35 mouse cellular contexts compared by ENCODE assay signal in the genomic region with DNA sequence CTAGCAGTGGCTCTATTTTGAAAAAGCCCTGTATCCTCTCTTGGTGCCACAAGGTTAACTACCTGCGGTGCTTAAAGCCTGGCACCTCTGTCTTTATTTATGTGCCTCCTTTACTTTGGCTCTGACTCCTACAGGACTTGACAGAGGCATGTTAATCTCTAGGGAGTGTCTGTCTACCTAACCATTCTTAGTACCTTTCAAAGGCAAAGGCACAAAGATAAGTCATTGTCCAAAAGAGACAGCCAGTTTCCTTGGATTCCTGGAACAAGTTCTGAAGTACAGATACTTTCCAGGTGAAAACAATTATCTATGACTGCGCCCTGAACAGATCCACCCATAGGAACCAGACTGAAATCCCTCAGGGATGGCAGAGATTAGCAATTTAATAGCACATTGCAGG.
"Had no signal": no experiment of that assay in that cellular context is flagged by ENCODE, and none has a peak within 500 bp of the region (broad histone marks: within the 10 kb centered on the region; RNA-seq: fewer than 3 reads in every experiment).

No protein-coding gene starts in this region.

- H3K27ac ChIP-seq: heart, embryonic 13.5 days; heart, embryonic 15.5 days; hindbrain, embryonic 10.5 days; hindbrain, embryonic 12.5 days; hindbrain, embryonic 13.5 days; hindbrain, embryonic 14.5 days; hindbrain, embryonic 15.5 days; hindbrain, postnatal 0 days; intestine, embryonic 15.5 days; kidney, embryonic 15.5 days; kidney, postnatal 0 days; layer of hippocampus, adult 2 months; left cerebral cortex, adult 2 months had no signal

- H3K4me2 ChIP-seq: heart, embryonic 11.5 days; heart, embryonic 12.5 days; heart, embryonic 13.5 days; heart, embryonic 15.5 days; hindbrain, embryonic 12.5 days; hindbrain, embryonic 13.5 days; hindbrain, embryonic 14.5 days; hindbrain, embryonic 15.5 days; intestine, embryonic 15.5 days; kidney, embryonic 15.5 days had no signal

- ATAC-seq: hindbrain, embryonic 16.5 days; hindbrain, postnatal 0 days; inflammation-experienced regulatory T-cells, adult 6 months; intestine, embryonic 15.5 days; intestine, embryonic 16.5 days; intestine, postnatal 0 days had no signal

- DNase-seq: heart, postnatal 10 days; heart, postnatal 14 days; heart, postnatal 36 days; heart, postnatal 4 days; kidney, adult 11 months; kidney, adult 18-20 months; kidney, adult 2 months; kidney, adult 8-10 months; kidney, adult 9 months; kidney, postnatal 10 days; kidney, postnatal 14 days; kidney, postnatal 25 days; kidney, postnatal 36 days; kidney, postnatal 4 days; layer of hippocampus, adult 9-11 months; layer of hippocampus, postnatal 36 days had no signal

- H3K4me3 ChIP-seq: heart, embryonic 12.5 days; heart, embryonic 13.5 days; heart, embryonic 15.5 days; hindbrain, embryonic 10.5 days; hindbrain, embryonic 12.5 days; hindbrain, embryonic 13.5 days; hindbrain, embryonic 15.5 days; intestine, embryonic 15.5 days; kidney, embryonic 15.5 days; layer of hippocampus, adult 2 months; left cerebral cortex, adult 2 months had no signal

- H3K4me1 ChIP-seq: heart, embryonic 12.5 days; hindbrain, embryonic 10.5 days; hindbrain, embryonic 12.5 days; hindbrain, embryonic 13.5 days; hindbrain, embryonic 15.5 days; intestine, embryonic 15.5 days; kidney, embryonic 15.5 days had no signal

- H3K9ac ChIP-seq: heart, embryonic 12.5 days; heart, embryonic 13.5 days; heart, embryonic 15.5 days; hindbrain, embryonic 12.5 days; hindbrain, embryonic 13.5 days; hindbrain, embryonic 14.5 days; hindbrain, embryonic 15.5 days; intestine, embryonic 15.5 days; kidney, embryonic 15.5 days had no signal

- H3K9me3 ChIP-seq: heart, embryonic 15.5 days; hindbrain, embryonic 12.5 days; hindbrain, embryonic 15.5 days; intestine, embryonic 15.5 days; kidney, embryonic 15.5 days had no signal

- H3K36me3 ChIP-seq: heart, embryonic 12.5 days; heart, embryonic 13.5 days; heart, embryonic 15.5 days; hindbrain, embryonic 10.5 days; hindbrain, embryonic 12.5 days; hindbrain, embryonic 13.5 days; hindbrain, embryonic 15.5 days; intestine, embryonic 15.5 days; kidney, embryonic 15.5 days had no signal

- H3K27me3 ChIP-seq: heart, embryonic 12.5 days; heart, embryonic 13.5 days; heart, embryonic 15.5 days; hindbrain, embryonic 12.5 days; hindbrain, embryonic 13.5 days; hindbrain, embryonic 15.5 days; intestine, embryonic 15.5 days; kidney, embryonic 15.5 days had no signal
